11 mouse cellular contexts compared by ENCODE assay signal in genomic region chr15:77691532-77692311, GRCm38 (mm10). TPM values are rescaled to one million over a fixed set of nuclear protein-coding genes. Genes with fewer than 3 reads are reported as not detected.
A peak's percentile ranks its signal among the peaks of the same experiment; 100 is the strongest.
DNase-seq lines count a peak whose midpoint lies in the region; ATAC-seq and TF ChIP-seq lines count a peak whose summit lies in the region.
"Not testable (repeated sequence)": the region's sequence is repeated elsewhere in the genome, so short reads cannot be mapped to it uniquely, and the experiment has no call there.
"Had no signal": no experiment of that assay in that cellular context is flagged by ENCODE, and none has a peak within 500 bp of the region (broad histone marks: within the 10 kb centered on the region; RNA-seq: fewer than 3 reads in every experiment).

No protein-coding gene starts in this region.

- ATAC-seq in embryonic facial prominence, embryonic 11.5 days (replicated peaks; ENCODE audit: insufficient number of reproducible peaks, low FRiP score, low TSS enrichment, low read depth); forebrain, embryonic 15.5 days (replicated peaks); heart, postnatal 0 days (ENCODE audit: insufficient read depth, low read depth); intestine, embryonic 16.5 days; limb, embryonic 15.5 days (ENCODE audit: insufficient number of reproducible peaks, low FRiP score, low TSS enrichment, low read depth); midbrain, embryonic 14.5 days (ENCODE audit: low FRiP score, low TSS enrichment): not testable (repeated sequence)

- not testable (repeated sequence) for H3K27me3 ChIP-seq in embryonic facial prominence, embryonic 11.5 days (ENCODE audit: control insufficient read depth, insufficient read depth, low read length); forebrain, embryonic 15.5 days; heart, postnatal 0 days (ENCODE audit: control insufficient read depth, insufficient read depth, low read length); intestine, embryonic 16.5 days (replicated peaks; ENCODE audit: control insufficient read depth, insufficient read depth, low read length); limb, embryonic 15.5 days; midbrain, embryonic 14.5 days (ENCODE audit: control insufficient read depth, insufficient read depth, low read length)

- not testable (repeated sequence) for H3K36me3 ChIP-seq in embryonic facial prominence, embryonic 11.5 days (replicated peaks; ENCODE audit: control insufficient read depth, insufficient read depth, low read depth, low read length); forebrain, embryonic 15.5 days; heart, postnatal 0 days (replicated peaks; ENCODE audit: control insufficient read depth, insufficient read depth, low read length); intestine, embryonic 16.5 days (ENCODE audit: control insufficient read depth, insufficient read depth, low read length); limb, embryonic 15.5 days; midbrain, embryonic 14.5 days (ENCODE audit: control insufficient read depth, insufficient read depth, low read length)

- peak overlapping the region; percentile 37 for H3K9ac ChIP-seq in embryonic facial prominence, embryonic 11.5 days (replicated peaks; ENCODE audit: low read length)
- not testable (repeated sequence) for H3K9ac ChIP-seq in forebrain, embryonic 15.5 days (replicated peaks); heart, postnatal 0 days (replicated peaks; ENCODE audit: low read depth, low read length); limb, embryonic 15.5 days; midbrain, embryonic 14.5 days (replicated peaks; ENCODE audit: low read length)
- 0 out of 2 replicates have a peak overlapping the region, but pooled peaks have one; percentile 40 for H3K9ac ChIP-seq in intestine, embryonic 16.5 days (ENCODE audit: low read depth, low read length)

- peak; percentile 49 for DNase-seq in embryonic facial prominence, embryonic 11.5 days (ENCODE audit: low spot score)
- not testable (repeated sequence) for DNase-seq in heart, postnatal 0 days (ENCODE audit: low spot score)
- DNase-seq in midbrain, embryonic 14.5 days, result peak; percentile 41
- DNase-seq in retina, embryonic 14.5 days (ENCODE audit: low spot score), result peak; percentile 10

- TF ChIP-seq EP300 in heart, postnatal 0 days (IDR thresholded peaks at IDR 0.05; ENCODE audit: low read depth), result not testable (repeated sequence)

- not testable (repeated sequence) for H3K4me1 ChIP-seq in embryonic facial prominence, embryonic 11.5 days (ENCODE audit: control insufficient read depth, insufficient read depth, low read length); forebrain, embryonic 15.5 days; heart, postnatal 0 days (ENCODE audit: control insufficient read depth, insufficient read depth); intestine, embryonic 16.5 days (ENCODE audit: control insufficient read depth, insufficient read depth, low read length); limb, embryonic 15.5 days; midbrain, embryonic 14.5 days (ENCODE audit: control insufficient read depth, insufficient read depth, low read length)

- H3K4me2 ChIP-seq in embryonic facial prominence, embryonic 11.5 days (ENCODE audit: low read depth, low read length), result peak overlapping the region; percentile 34
- H3K4me2 ChIP-seq in forebrain, embryonic 15.5 days (replicated peaks), result peak overlapping the region; percentile 41
- H3K4me2 ChIP-seq in heart, postnatal 0 days (ENCODE audit: low read depth, low read length), result peak overlapping the region; percentile 37
- H3K4me2 ChIP-seq in intestine, embryonic 16.5 days (ENCODE audit: low read depth, low read length), result peak overlapping the region; percentile 48
- peak overlapping the region; percentile 37 for H3K4me2 ChIP-seq in limb, embryonic 15.5 days
- peak overlapping the region; percentile 42 for H3K4me2 ChIP-seq in midbrain, embryonic 14.5 days (ENCODE audit: low read length)

- WGBS in embryonic facial prominence, embryonic 11.5 days, result 8% methylated on average over 19 of the region's 20 CpGs
- 8% methylated on average over 20 of the region's 20 CpGs for WGBS in forebrain, embryonic 15.5 days
- 12% methylated on average over 19 of the region's 20 CpGs for WGBS in heart, postnatal 0 days
- 10% methylated on average over 19 of the region's 20 CpGs for WGBS in intestine, embryonic 16.5 days
- 7% methylated on average over 20 of the region's 20 CpGs for WGBS in limb, embryonic 15.5 days
- 8% methylated on average over 19 of the region's 20 CpGs for WGBS in midbrain, embryonic 14.5 days

- H3K27ac ChIP-seq in embryonic facial prominence, embryonic 11.5 days (replicated peaks; ENCODE audit: low read depth, low read length); forebrain, embryonic 15.5 days (replicated peaks); heart, postnatal 0 days (ENCODE audit: low read depth); intestine, embryonic 16.5 days (ENCODE audit: low read length); limb, embryonic 15.5 days; midbrain, embryonic 14.5 days (replicated peaks; ENCODE audit: low read depth, low read length): not testable (repeated sequence)

- peak overlapping the region; percentile 15 for H3K4me3 ChIP-seq in embryonic facial prominence, embryonic 11.5 days (ENCODE audit: low read depth, low read length)
- H3K4me3 ChIP-seq in forebrain, embryonic 15.5 days, result peak overlapping the region; percentile 21
- H3K4me3 ChIP-seq in heart, postnatal 0 days (ENCODE audit: low read depth, low read length), result peak overlapping the region; percentile 23
- peak overlapping the region; percentile 33 for H3K4me3 ChIP-seq in intestine, embryonic 16.5 days (ENCODE audit: low read length)
- H3K4me3 ChIP-seq in limb, embryonic 15.5 days, result peak overlapping the region; percentile 26
- 0 out of 2 replicates have a peak overlapping the region, but pooled peaks have one; percentile 0 for H3K4me3 ChIP-seq in midbrain, embryonic 14.5 days (replicated peaks; ENCODE audit: low read depth, low read length)

- H3K9me3 ChIP-seq in embryonic facial prominence, embryonic 11.5 days (replicated peaks; ENCODE audit: control insufficient read depth, low read length); forebrain, embryonic 15.5 days; heart, postnatal 0 days (replicated peaks; ENCODE audit: control insufficient read depth, low read length); intestine, embryonic 16.5 days (ENCODE audit: control insufficient read depth, low read length); limb, embryonic 15.5 days; midbrain, embryonic 14.5 days (ENCODE audit: control insufficient read depth, low read length): not testable (repeated sequence)

- not testable (repeated sequence) for TF ChIP-seq CTCF in heart, postnatal 0 days (IDR thresholded peaks at IDR 0.05; ENCODE audit: low read depth)

RNA-seq across cellular contexts. Expression of gene Apol7e, which starts 6.9 kb away (rescaled TPM):
- not detected in 2 replicates for polyA plus RNA-seq in embryonic facial prominence, embryonic 11.5 days (2014; fragmentation: Nextera tagmentation; extraction: Ambion mirVana)
- not detected in 2 replicates for polyA plus RNA-seq in forebrain, embryonic 15.5 days (2015; fragmentation: Nextera tagmentation; extraction: Ambion mirVana)
- not detected in 2 replicates for total RNA-seq in heart, postnatal 0 days (2014; rRNA removed; ENCODE audit: low replicate concordance)
- not detected in 2 replicates for polyA plus RNA-seq in heart, postnatal 0 days (2015; fragmentation: Nextera tagmentation; extraction: Ambion mirVana)
- polyA plus RNA-seq in intestine, embryonic 16.5 days (2015; fragmentation: Nextera tagmentation; extraction: Ambion mirVana), result 0.50 and 0.70 TPM in 2 replicates
- polyA plus RNA-seq in limb, embryonic 15.5 days (2015; fragmentation: Nextera tagmentation; extraction: Ambion mirVana), result 0.09 and 0.13 TPM in 2 replicates
- polyA plus RNA-seq in midbrain, embryonic 14.5 days (2014; fragmentation: Nextera tagmentation; extraction: Ambion mirVana), result not detected in 2 replicates
- total RNA-seq: gastrocnemius, adult 2 months had no signal

RNA-seq across cellular contexts. Expression of gene Apol9b, which starts 37.1 kb away (rescaled TPM):
- not detected in 2 replicates for polyA plus RNA-seq in embryonic facial prominence, embryonic 11.5 days (2014; fragmentation: Nextera tagmentation; extraction: Ambion mirVana)
- polyA plus RNA-seq in forebrain, embryonic 15.5 days (2015; fragmentation: Nextera tagmentation; extraction: Ambion mirVana), result not detected in 2 replicates
- 0.23 and 0.81 TPM in 2 replicates for total RNA-seq in heart, postnatal 0 days (2014; rRNA removed; ENCODE audit: low replicate concordance)
- 0.14 and 0.30 TPM in 2 replicates for polyA plus RNA-seq in heart, postnatal 0 days (2015; fragmentation: Nextera tagmentation; extraction: Ambion mirVana)
- polyA plus RNA-seq in intestine, embryonic 16.5 days (2015; fragmentation: Nextera tagmentation; extraction: Ambion mirVana), result 0.11 and 0.13 TPM in 2 replicates
- polyA plus RNA-seq in limb, embryonic 15.5 days (2015; fragmentation: Nextera tagmentation; extraction: Ambion mirVana), result 0.12 and 0.22 TPM in 2 replicates
- not detected in 2 replicates for polyA plus RNA-seq in midbrain, embryonic 14.5 days (2014; fragmentation: Nextera tagmentation; extraction: Ambion mirVana)
- total RNA-seq: gastrocnemius, adult 2 months; heart, adult 2 months had no signal

RNA-seq across cellular contexts. Expression of gene Apol11b, which starts 48.6 kb away (rescaled TPM):
- not detected in 2 replicates for polyA plus RNA-seq in embryonic facial prominence, embryonic 11.5 days (2014; fragmentation: Nextera tagmentation; extraction: Ambion mirVana)
- 0.14 and 0.18 TPM in 2 replicates for polyA plus RNA-seq in forebrain, embryonic 15.5 days (2015; fragmentation: Nextera tagmentation; extraction: Ambion mirVana)
- total RNA-seq in heart, postnatal 0 days (2014; rRNA removed; ENCODE audit: low replicate concordance), result 0.50 TPM in 1 of 2 replicates, not detected in the other
- polyA plus RNA-seq in heart, postnatal 0 days (2015; fragmentation: Nextera tagmentation; extraction: Ambion mirVana), result 0.05 and 0.18 TPM in 2 replicates
- polyA plus RNA-seq in intestine, embryonic 16.5 days (2015; fragmentation: Nextera tagmentation; extraction: Ambion mirVana), result 0.17 TPM in 1 of 2 replicates, not detected in the other
- 0.19 TPM in 1 of 2 replicates, not detected in the other for polyA plus RNA-seq in limb, embryonic 15.5 days (2015; fragmentation: Nextera tagmentation; extraction: Ambion mirVana)
- not detected in 2 replicates for polyA plus RNA-seq in midbrain, embryonic 14.5 days (2014; fragmentation: Nextera tagmentation; extraction: Ambion mirVana)
- polyA plus RNA-seq: adrenal gland, adult 2 months; liver, adult 2 months had no signal
